Mouse (Mus musculus) heart, embryonic 12.5 days (tissue): ENCODE results near the gene Rplp0. TPM values are rescaled to one million over a fixed set of nuclear protein-coding genes. Genes with fewer than 3 reads are reported as not detected.
A peak's percentile ranks its signal among the peaks of the same experiment; 100 is the strongest.
"Not testable (repeated sequence)": the region's sequence is repeated elsewhere in the genome, so short reads cannot be mapped to it uniquely, and the experiment has no call there.

Experiments
- ATAC-seq: fragments of 200-750 bp; cut with Nextera tagmentation; 2 replicates; pipeline ENCODE4 v1.8.0; 2017; ENCODE audit warnings: moderate TSS enrichment, moderate library complexity; ENCODE audit not compliant: insufficient number of reproducible peaks, low FRiP score
- H3K27ac ChIP-seq: fragments of 300-500 bp; sonication (generic); 2 replicates; pipeline ENCODE4 v1.5.1; 2016; ENCODE audit warnings: mild to moderate bottlenecking, moderate library complexity; ENCODE audit not compliant: poor library complexity, severe bottlenecking
- H3K27me3 ChIP-seq: fragments of 300-500 bp; sonication (generic); replicated peaks from 2 replicates; pipeline ENCODE4 v1.6.1; 2016; ENCODE audit warnings: mild to moderate bottlenecking, moderate library complexity
- H3K36me3 ChIP-seq: fragments of 300-500 bp; sonication (generic); 2 replicates; pipeline ENCODE4 v1.6.1; 2016; ENCODE audit warnings: mild to moderate bottlenecking, moderate library complexity
- H3K4me1 ChIP-seq: fragments of 300-500 bp; sonication (generic); replicated peaks from 2 replicates; pipeline ENCODE4 v1.6.1; 2016; ENCODE audit warnings: mild to moderate bottlenecking
- H3K4me2 ChIP-seq: fragments of 300-500 bp; sonication (generic); 2 replicates; pipeline ENCODE4 v1.6.1; 2016; ENCODE audit warnings: mild to moderate bottlenecking, moderate library complexity
- H3K4me3 ChIP-seq: fragments of 300-500 bp; sonication (generic); 2 replicates; pipeline ENCODE4 v1.5.1; 2016; ENCODE audit warnings: mild to moderate bottlenecking
- H3K9ac ChIP-seq: fragments of 300-500 bp; sonication (generic); 2 replicates; pipeline ENCODE4 v1.6.1; 2016; ENCODE audit warnings: mild to moderate bottlenecking, moderate library complexity
- H3K9me3 ChIP-seq: fragments of 300-500 bp; sonication (generic); replicated peaks from 2 replicates; pipeline ENCODE4 v1.6.1; 2016; ENCODE audit warnings: mild to moderate bottlenecking, moderate library complexity
- WGBS: fragments of 180-500 bp; shearing (Covaris S2); methylation state at CpG from one replicate; pipeline ENCODE4 v1.1.7; 2016; 5-methylcytosine and 5-hydroxymethylcytosine counted together
- polyA plus RNA-seq: library from polyadenylated mRNA; unstranded; fragments of >200 nt; fragmentation: Nextera tagmentation; extraction: Ambion mirVana; gene quantifications from 2 replicates; pipeline ENCODE4 v1.2.1, GENCODE M21; 2016

The Rplp0 gene
- polyA plus RNA-seq, 1 experiment from 2014 or later = 971 TPM

DNA sequence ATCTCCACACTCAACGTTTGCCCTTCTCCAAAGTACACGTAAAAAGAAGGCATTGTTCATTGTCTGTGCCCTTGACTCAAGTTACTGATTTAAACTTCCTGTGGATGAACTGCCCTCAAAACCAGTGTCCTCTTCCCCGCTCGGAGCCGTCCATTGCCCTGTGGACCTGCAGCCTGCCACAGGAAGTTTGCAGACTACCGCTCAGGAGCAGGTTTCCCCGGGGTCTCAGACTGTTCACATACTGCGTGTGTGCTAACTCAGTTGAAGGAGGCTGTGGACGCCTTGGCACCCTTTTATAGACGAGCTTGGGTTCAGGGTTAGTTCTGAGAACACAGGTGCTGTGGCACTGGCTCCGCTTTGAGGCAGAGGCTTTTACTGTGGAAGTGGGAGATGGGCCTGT is 10.0 kb downstream of the Rplp0 start:
- H3K9ac ChIP-seq = no peak overlapping the region
- ATAC-seq = no peak
- 56% methylated on average over 11 of the region's 11 CpGs for WGBS

DNA sequence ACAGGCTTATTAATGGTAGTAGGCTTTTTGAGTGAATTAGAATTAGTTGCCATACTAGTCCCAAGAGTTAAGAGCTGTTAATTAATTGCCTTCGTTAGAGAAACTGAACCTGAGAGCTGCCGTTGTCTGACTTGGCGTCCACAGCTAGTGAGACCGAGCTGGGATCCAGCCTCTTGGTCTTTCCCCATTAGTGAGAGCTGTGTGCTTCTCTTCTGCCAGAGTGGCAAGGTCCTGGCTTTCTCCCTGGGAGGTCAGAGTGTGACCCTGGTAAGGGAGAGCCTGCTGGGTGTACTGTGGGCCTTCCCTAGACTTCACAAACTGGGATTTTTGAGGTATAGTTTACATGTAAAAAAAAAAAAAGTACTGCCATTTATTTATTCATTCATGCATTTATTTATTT is 10.5 kb downstream of the Rplp0 start:
- no peak overlapping the region for H3K4me3 ChIP-seq
- H3K27ac ChIP-seq = no peak overlapping the region
- H3K36me3 ChIP-seq = peaks cover 37% of the 10 kb centered on the region
- H3K4me2 ChIP-seq = no peak overlapping the region
- 86% methylated on average over 4 of the region's 4 CpGs for WGBS
- no peak for ATAC-seq
- no peaks in the 10 kb centered on the region for H3K9me3 ChIP-seq
- no peak overlapping the region for H3K9ac ChIP-seq
- H3K4me1 ChIP-seq = peaks cover 62% of the 10 kb centered on the region
- no peaks in the 10 kb centered on the region for H3K27me3 ChIP-seq

More for the DNA sequence above, 10.0 kb downstream of the Rplp0 start:
- Histone ChIP-seq H3K4me2 (no peak overlapping the region), H3K27ac (peak overlapping the region; percentile 34; the same call in 1 of the 2 replicates), H3K4me3 (no peak overlapping the region), H3K27me3 (no peaks in the 10 kb centered on the region), H3K36me3 (peaks cover 33% of the 10 kb centered on the region), H3K9me3 (no peaks in the 10 kb centered on the region), H3K4me1 (peaks cover 65% of the 10 kb centered on the region)

DNA sequence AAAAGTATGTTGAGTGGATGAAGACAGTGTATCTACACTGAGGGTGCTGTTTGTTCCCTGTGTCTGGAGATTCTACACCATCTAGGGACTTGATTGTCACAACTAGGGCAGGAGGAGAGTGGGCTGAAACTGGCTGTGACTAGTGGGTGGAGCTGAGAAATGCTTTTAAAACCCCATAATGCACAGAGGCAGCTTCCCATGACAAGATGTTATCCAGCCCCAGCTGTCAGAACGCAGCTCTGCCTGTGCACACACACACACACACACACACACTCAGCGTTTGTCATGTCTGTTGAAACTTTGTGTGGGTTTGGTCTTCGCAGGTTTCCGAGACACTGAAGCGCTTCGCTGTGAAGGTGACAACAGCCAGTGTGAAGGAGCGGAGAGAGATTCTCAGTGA is 11.8 kb downstream of the Rplp0 start:
- H3K36me3 ChIP-seq = peaks cover 51% of the 10 kb centered on the region
- no peaks in the 10 kb centered on the region for H3K9me3 ChIP-seq
- 0 out of 2 replicates have a peak overlapping the region, but pooled peaks have one; percentile 32 for H3K27ac ChIP-seq
- 85% methylated on average over 7 of the region's 7 CpGs for WGBS
- no peaks in the 10 kb centered on the region for H3K27me3 ChIP-seq
- H3K4me3 ChIP-seq = no peak overlapping the region
- H3K4me1 ChIP-seq = peaks cover 59% of the 10 kb centered on the region
- ATAC-seq = no peak
- no peak overlapping the region for H3K4me2 ChIP-seq
- H3K9ac ChIP-seq = no peak overlapping the region

DNA sequence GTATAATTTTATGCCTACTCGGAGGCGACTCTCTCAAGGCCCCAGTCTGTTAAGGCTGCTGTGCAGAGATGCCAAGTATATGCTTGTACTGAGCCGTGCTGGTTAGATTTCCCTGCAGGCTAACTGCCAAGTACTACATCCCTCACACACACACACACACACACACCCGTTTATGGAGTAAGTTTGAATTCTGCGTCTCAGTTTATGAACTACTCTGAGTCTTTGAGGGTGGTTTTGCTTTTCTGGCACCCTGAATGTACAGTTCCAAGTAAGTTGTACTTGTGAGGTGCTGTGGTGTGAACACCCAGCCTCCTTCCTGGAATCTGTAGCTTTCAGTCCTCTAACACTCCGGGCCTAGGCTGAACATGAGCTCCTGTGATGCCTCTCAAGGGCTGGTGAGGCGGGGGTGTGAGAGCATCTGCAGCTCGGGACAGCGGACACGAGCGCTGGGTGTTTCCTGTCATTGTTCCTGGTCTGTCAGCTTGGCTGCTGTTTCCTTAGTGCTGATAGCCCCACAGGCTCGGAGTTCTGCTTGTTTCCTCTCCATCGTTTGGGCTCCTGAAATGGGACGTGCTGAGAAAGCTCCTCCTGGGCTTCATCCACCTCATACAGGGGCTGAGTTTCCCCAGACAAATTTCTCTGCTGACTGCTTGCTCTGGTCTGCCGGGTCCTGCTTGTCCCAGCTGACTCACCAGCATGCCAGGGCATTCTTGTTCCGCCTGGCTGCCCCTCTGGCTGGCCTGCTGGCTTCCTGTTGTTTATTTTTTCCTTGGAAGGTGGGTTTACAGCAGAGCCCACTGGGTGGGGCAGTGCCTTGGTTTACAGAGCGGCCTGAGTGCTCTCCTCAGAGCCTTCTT is 13.6 kb downstream of the Rplp0 start:
- no peak overlapping the region for H3K4me3 ChIP-seq
- 45% methylated on average over 17 of the region's 17 CpGs for WGBS
- 0 out of 2 replicates have a peak overlapping the region, but pooled peaks have one; percentile 38 for H3K9ac ChIP-seq
- H3K4me1 ChIP-seq = peaks cover 47% of the 10 kb centered on the region
- peak; percentile 78 for ATAC-seq
- no peaks in the 10 kb centered on the region for H3K9me3 ChIP-seq
- H3K27me3 ChIP-seq = no peaks in the 10 kb centered on the region
- no peak overlapping the region; the same call in 1 of the 2 replicates for H3K4me2 ChIP-seq
- peaks cover 63% of the 10 kb centered on the region for H3K36me3 ChIP-seq
- peak overlapping the region; percentile 89 for H3K27ac ChIP-seq

DNA sequence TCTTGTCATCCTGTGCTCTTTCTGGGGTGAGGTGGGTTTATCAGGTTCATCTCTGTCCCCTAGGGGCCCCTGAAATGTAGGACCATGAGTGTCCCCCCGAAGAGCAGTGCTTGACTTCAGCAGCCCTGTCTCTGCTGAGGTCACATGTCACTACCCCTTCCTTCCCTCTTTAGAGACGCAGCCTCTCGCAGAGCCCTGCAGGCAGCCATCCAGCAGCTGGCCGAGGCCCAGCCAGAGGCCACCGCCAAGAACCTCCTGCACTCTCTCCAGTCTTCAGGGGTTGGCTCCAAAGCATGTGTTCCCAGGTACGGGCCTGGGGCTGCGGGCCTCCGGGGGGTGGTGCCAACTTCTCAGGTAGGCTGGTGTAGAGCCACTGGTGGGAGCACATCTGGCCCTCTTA is 15.7 kb downstream of the Rplp0 start:
- H3K4me3 ChIP-seq = no peak overlapping the region
- H3K27ac ChIP-seq = no peak overlapping the region
- WGBS = 81% methylated on average over 8 of the region's 8 CpGs
- ATAC-seq = no peak
- no peaks in the 10 kb centered on the region for H3K9me3 ChIP-seq
- H3K9ac ChIP-seq = no peak overlapping the region
- H3K36me3 ChIP-seq = peaks cover 84% of the 10 kb centered on the region
- H3K4me2 ChIP-seq = no peak overlapping the region
- no peaks in the 10 kb centered on the region for H3K27me3 ChIP-seq
- peaks cover 29% of the 10 kb centered on the region for H3K4me1 ChIP-seq

DNA sequence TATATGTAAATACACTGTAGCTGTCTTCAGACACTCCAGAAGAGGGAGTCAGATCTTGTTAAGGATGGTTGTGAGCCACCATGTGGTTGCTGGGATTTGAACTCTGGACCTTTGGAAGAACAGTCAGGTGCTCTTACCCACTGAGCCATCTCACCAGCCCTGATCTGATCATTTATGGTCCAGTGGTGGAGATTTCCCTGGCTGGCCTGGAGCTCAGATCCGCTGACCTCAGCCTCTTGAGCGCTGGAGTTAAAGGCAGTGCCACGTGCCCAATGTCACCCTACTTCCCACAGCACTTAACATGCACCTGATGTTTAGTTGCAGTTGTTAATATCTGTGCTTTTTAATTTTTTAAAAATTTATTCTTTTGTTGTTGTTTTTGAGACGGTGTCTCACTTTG is 18.4 kb downstream of the Rplp0 start:
- H3K9me3 ChIP-seq, ATAC-seq, H3K4me3 ChIP-seq, H3K27me3 ChIP-seq, H3K9ac ChIP-seq, H3K4me2 ChIP-seq, H3K27ac ChIP-seq: not testable (repeated sequence)
- WGBS = 91% methylated on average over 4 of the region's 4 CpGs
- Histone ChIP-seq H3K4me1 (peaks cover 18% of the 10 kb centered on the region), H3K36me3 (peaks cover 94% of the 10 kb centered on the region)

DNA sequence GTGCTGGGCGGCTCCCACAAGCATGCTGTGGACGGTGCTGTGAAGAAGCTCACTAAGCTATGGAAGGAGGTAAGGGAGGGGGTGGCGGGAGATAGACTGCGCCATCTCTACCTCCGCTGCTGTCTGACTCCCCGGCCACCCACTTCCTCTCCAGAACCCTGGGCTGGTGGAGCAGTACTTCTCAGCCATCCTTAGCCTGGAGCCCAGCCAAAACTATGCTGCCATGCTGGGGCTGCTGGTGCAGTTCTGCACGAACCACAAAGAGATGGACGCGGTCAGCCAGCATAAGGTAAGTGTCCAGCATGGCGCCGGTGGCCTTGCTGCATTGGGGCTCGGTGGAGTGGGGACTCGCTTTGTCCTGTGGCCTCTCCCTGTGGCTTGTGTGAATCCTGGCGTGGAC is 19.7 kb downstream of the Rplp0 start:
- no peaks in the 10 kb centered on the region for H3K27me3 ChIP-seq
- peaks cover 98% of the 10 kb centered on the region for H3K36me3 ChIP-seq
- 94% methylated on average over 14 of the region's 14 CpGs for WGBS
- no peak overlapping the region for H3K9ac ChIP-seq
- peaks cover 7% of the 10 kb centered on the region for H3K4me1 ChIP-seq
- H3K4me3 ChIP-seq = no peak overlapping the region
- peaks cover 14% of the 10 kb centered on the region for H3K9me3 ChIP-seq
- no peak overlapping the region for H3K27ac ChIP-seq
- no peak for ATAC-seq
- H3K4me2 ChIP-seq = no peak overlapping the region

DNA sequence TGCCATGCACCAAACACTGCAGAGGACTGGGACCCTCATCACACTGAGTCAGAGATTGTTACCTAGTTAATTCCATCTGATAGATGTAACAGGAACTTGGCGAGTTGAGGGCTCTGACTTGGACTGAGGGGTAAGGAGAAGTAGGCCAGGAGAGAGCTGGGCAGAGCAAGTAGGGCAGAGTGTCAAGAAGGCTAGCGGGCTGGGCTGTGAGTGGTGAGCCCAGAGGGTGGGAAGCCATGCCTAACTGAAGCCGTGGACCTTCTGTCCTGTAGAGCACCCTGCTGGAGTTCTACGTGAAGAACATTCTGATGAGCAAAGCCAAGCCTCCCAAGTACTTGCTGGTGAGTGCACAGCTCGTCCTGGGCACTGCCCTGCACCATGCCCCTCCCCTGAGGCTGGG is 20.1 kb downstream of the Rplp0 start:
- WGBS = 86% methylated on average over 5 of the region's 5 CpGs
- Histone ChIP-seq H3K9ac (no peak overlapping the region), H3K4me3 (no peak overlapping the region), H3K9me3 (peaks cover 14% of the 10 kb centered on the region), H3K4me1 (peaks cover 4% of the 10 kb centered on the region; the same call in 1 of the 2 replicates), H3K27ac (no peak overlapping the region), H3K4me2 (no peak overlapping the region), H3K36me3 (peaks cover 98% of the 10 kb centered on the region), H3K27me3 (no peaks in the 10 kb centered on the region)
- no peak for ATAC-seq

DNA sequence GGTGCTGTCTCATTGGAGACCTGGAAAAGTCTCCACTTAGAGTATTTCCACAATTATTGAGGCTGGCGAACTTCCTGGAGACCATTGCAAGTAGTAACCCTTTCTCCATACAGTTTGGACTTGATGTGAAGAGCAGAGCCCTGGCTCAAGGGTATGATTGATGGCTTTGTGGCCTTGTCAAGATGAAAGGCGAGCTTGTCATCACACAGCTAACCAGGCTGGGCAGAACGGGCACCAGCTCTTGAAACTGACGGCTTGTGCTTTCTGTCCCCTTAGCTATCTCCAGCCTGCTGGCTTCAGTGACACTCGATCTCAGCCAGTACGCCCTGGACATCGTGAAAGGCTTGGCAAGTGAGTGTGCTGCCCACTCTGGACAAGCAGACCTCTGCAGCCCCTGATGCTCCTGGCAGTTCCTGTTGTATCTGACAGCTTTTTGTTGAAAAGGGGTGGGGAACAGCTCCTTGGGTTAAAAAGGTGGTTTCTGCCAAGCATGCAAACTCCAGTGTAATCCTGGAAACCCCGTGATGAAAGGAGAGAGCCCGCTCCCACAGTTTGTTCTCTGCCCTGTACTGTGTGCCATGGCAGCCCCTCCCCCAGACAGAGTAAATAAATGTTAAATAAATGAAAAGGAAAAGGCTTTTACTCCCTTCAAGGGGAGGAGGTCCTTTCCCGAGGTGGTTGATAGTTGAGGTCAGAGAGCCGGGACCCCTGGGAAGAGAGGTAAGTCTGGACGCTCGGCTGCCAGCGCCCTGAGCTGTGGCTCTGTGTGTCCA is 21.1 kb downstream of the Rplp0 start:
- Histone ChIP-seq H3K36me3 (peaks cover 98% of the 10 kb centered on the region), H3K27ac (no peak overlapping the region), H3K9me3 (peaks cover 14% of the 10 kb centered on the region), H3K9ac (no peak overlapping the region), H3K4me1 (no peaks in the 10 kb centered on the region), H3K4me3 (no peak overlapping the region), H3K27me3 (no peaks in the 10 kb centered on the region), H3K4me2 (no peak overlapping the region)
- ATAC-seq = no peak
- WGBS = 84% methylated on average over 14 of the region's 14 CpGs

DNA sequence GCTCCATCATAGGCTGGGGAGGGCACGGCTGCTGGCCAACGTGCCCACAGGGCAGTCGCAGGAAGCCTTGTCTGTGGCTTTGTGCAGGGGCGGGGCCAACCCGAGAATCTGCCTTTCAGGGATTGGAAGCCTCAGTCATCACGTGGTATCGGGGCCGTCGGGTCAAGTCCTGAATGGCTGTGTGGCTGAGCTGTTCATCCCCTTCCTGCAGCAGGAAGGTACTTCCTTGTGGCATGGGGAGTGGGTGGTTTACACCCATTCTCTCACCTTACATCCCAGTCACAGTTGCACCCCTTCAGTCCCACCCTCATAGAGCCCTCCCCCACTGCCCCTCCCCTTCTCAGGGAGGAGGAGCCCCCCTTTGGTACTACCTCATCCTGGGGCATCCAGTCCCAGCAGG is 22.4 kb downstream of the Rplp0 start:
- no peaks in the 10 kb centered on the region for H3K27me3 ChIP-seq
- peaks cover 14% of the 10 kb centered on the region for H3K9me3 ChIP-seq
- ATAC-seq = no peak
- H3K27ac ChIP-seq = no peak overlapping the region
- H3K9ac ChIP-seq = no peak overlapping the region
- 84% methylated on average over 9 of the region's 9 CpGs for WGBS
- peaks cover 98% of the 10 kb centered on the region for H3K36me3 ChIP-seq
- H3K4me3 ChIP-seq = no peak overlapping the region
- no peaks in the 10 kb centered on the region for H3K4me1 ChIP-seq
- H3K4me2 ChIP-seq = no peak overlapping the region

DNA sequence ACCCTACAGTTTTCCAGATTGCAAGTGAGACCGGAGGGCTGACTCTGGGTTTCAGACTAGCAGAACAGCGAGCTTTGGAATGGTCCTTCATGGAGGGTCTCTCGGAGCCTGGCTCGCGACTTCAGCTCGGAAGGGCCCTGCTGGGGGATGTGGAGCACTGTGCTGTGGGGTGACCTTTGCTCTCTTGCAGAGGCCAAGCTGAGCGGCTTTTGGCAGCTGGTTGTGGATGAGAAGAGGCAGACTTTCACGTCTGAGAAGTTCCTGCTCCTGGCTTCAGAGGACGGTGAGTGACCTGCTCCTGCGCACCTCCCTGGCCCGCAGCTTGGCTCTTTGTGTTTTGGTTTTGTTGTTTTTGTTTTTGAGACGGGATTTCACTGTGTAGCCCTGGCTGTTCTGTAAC is 26.3 kb downstream of the Rplp0 start:
- Histone ChIP-seq H3K4me3 (no peak overlapping the region), H3K36me3 (peaks cover 97% of the 10 kb centered on the region), H3K4me1 (no peaks in the 10 kb centered on the region), H3K9me3 (peaks cover 14% of the 10 kb centered on the region), H3K9ac (no peak overlapping the region), H3K4me2 (no peak overlapping the region), H3K27ac (no peak overlapping the region), H3K27me3 (no peaks in the 10 kb centered on the region)
- ATAC-seq = no peak
- 91% methylated on average over 12 of the region's 12 CpGs for WGBS
